Mouse (Mus musculus) heart, postnatal 36 days (tissue): ENCODE results near the gene Flrt1. TPM values are rescaled to one million over a fixed set of nuclear protein-coding genes. Genes with fewer than 3 reads are reported as not detected.
A peak's percentile ranks its signal among the peaks of the same experiment; 100 is the strongest.
"Not testable (repeated sequence)": the region's sequence is repeated elsewhere in the genome, so short reads cannot be mapped to it uniquely, and the experiment has no call there.

Source experiments
- DNase-seq, 2 experiments: peaks; one replicate each; pipeline ENCODE4 v3.0.0; 2021 to 2022
- intact Hi-C: fragments of 180-260 bp; cut with DNase I; formaldehyde crosslinking; loops from one replicate; pipeline ENCODE4 v1.15.1; 2025
- total RNA-seq, 2 experiments: library from RNA; stranded (reverse); gene quantifications; 2 replicates each; pipeline ENCODE4 v1.2.3; 2021

The Flrt1 gene
- total RNA-seq, 2 experiments from 2014 or later: 0.84 to 1.00 TPM

DNA sequence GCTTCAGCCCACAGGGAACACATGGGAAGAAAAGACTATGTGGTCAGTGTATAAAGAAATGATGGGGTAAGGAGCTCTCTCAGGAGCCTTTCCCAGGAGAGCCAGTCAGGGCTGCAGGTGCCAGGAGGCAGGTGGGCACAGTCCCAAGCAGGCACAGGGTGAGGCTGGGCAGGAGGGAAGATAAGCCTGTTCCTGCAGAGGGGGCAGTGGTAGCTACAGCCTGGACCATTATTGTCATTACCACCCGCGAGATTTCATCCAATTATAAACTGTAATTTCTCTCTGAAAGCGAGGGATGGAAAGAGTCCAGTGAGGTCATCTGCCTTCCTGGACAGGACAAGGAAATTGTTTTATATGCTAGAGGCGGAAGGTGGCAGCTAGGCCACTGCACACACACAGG is 1.6 kb upstream of the Flrt1 start:
- no peak for DNase-seq
- intact Hi-C loops: no loop called here

DNA sequence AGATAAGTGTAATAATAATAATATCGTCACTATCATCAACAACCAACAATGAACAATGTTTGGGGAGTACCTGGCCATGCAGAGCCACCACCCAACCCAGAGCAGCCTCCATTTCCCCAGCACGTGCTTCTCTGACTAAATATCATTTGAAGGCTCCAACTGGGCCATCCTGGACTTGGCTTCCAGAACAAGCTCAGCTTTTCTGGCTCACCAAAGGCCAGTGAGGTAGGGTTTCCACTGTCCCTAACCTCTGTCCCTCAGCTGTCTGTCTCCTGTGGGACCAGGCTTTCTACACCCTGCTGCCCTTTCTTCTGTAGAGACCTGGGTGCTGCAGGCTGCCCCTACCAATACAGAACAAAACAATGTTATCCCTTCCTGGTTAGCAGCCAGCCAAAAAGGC is 1.0 kb upstream of the Flrt1 start:
- intact Hi-C loops: no loop called here
- DNase-seq: no peak

DNA sequence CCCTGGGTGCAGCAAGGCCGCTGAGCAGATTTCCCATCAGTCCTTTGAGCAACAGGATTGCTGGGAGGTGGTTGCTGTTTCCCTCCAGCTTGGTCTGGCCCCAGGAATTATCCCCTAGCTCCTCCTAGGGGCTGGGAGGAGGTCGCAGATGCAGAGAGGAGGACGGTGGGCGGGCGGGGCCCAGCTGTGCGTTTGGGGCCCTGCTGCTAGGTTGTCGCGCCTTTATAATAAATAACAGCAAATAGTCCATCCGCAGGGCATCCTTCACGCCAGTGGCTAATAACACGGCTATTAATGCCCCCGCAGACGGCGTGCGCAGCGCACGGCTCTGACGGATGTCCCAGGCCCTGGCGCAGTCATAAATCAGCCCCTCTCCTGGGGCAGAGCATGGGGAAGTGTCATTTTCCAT is 1.5 kb downstream of the Flrt1 start:
- intact Hi-C loops: no loop called here

DNA sequence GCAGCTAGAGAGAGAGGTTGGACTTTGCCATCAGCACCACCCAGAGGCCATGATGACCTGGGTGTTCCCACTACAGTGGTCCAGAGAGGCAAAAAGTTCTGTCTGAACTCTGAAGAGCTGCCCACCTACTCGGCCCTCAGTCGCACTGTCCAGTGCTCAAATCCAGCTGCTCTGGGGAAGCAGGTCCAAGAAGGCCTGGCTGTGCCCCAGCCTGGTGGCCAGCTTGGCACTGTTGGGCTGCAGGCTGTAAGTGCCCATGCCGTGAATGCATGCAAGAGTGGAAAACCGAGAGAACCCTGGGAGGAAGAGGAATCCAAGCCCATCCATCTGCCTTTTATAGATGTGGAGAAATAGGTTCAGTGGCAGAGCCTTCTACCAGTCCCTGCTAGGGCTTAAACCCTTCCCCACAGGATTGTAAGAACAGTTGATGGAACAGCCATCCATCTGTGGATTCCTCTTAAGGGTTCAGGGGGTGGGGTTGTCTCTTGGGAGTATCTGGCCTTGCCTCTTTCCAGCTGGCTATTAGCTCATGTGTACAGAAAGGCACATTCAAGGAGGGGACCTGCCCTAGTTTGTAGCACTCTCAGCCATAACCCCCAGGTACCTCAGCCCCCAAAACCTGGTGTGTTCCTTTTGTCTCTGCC is 2.1 kb downstream of the Flrt1 start:
- peak; percentile 28 to 51 for DNase-seq
- intact Hi-C loops: no loop called here

More for the DNA sequence above, 1.5 kb downstream of the Flrt1 start:
- peak in 1 of 2 experiments; percentile 31 for DNase-seq

DNA sequence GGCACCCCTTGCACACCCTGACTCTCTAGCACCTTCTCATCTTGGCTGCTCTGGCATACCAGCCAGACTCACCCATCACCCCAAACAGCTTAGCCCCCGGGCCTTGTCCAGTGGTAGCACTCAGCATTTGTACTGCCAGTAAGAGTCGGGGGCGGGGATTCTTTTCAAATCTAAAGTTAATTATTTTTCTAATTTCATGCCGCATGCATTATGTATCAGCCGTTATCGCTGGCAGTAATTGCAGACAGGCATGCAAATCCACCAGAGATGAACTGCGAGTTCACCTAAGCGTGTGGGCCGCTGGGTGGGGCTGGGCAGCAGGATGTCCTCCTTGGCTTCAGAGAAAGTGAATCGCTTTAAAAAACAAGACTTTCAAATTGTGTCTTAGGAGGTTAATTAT is 3.5 kb downstream of the Flrt1 start:
- intact Hi-C loops: no loop called here
- no peak for DNase-seq

DNA sequence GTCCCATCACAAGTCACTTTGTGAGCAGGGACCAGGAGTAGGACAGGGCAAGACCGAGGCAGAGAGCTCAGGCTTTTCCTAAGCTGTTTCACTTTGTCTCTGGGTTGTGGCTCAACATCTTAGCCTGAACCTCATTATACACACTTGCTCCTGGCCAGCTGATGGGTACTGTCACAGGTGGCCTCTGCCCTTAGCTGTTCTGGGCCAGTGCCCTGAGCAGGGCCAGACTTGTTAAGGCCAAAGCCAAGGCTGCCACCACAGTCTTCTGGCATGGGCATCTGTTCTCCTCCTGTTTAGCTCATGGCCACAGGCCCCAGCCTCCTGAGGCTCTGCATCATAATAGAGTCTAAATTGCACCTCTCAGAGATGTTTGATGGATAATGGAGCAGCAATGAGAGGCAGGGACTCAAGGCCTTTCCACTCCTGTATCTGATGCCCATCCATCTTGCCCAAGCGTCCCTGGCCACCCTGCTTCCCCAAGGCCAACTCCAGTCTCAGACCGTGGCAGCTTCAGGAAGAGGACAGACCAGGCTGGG is 5.8 kb downstream of the Flrt1 start:
- intact Hi-C loops: no loop called here
- DNase-seq: no peak

DNA sequence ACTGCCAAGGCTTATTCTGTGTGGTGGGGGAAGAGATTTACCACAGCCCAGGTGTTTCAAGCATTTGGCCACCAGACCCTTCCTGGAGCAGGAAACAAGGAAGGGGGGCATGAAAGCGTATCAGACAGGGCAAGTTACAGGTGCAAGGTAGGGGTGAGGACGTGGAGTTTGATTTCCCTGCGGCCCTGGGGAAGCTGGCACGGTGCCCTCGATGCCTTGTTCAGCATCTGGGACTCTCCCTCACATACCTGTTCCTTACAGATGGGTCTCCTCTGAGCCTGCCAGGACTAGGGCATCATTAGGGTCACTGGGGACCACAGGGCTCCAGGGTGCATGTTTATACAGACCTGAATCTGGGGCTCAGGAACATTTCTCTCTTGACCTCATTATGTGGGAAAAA is 12.8 kb downstream of the Flrt1 start:
- no peak for DNase-seq
- intact Hi-C loops: no loop called here

DNA sequence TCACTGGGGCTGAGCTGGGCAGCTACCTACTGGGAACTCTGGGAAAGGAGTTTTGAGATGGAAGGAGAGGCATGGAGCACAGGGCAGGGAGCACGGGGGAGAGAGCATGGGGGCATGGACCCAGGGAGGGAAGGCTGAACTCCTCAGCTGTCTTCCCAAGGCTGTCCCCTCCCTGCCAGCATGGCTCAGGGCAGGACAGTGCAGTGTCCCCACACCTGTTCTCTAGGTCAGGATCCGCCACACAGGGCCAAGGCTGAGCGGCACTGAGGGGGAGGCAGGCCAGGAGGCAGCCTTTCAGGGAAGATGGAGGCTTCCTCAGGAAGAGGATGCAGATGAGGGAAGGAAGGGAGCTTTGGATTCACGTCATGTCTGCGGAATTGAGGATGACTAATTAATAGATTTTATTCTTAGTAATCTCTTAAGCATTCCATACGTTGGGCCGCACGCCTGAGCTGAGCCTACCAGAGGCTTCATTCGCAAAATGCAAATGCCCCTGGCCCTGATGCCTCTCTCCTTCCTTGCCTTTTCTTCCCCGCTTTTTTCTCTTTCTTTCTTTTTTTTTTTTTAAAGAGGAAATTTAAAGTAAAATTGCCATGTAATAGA is 14.0 kb downstream of the Flrt1 start:
- intact Hi-C loops: no loop called here
- DNase-seq: no peak

DNA sequence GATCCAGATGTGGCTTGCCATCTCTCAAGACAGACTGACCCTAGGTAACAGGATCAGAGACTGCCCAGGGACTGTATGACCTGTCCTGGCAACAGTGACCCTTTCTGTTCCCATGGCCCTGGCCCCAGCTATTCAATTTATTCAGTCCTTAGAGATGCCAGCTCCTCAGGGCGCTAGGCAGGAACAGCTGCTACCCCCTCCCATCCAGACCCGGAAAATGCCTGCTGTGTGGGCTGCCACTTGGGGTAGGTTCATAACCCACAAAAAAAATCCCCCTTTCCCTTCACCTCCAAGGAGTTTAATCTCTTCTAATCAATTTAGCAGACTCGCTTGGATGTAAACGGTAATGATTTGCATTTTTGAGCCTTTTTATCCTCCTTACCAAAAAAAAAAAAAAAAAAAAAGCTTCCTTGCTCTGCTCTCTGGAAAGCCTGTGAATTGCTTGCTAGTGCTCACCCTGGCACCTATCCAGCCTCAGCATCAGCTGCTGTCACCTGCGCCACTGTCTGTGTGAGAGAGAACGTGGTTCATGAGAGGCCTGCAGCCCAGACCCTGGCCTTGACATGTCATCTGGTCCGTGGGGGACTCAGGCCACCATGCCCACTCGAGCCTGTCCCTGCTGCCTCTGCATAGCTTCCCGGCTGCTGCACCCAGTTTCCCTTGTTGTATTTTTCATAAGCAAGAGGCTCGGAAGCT is 15.0 kb downstream of the Flrt1 start:
- no peak for DNase-seq
- intact Hi-C loops: no loop called here

DNA sequence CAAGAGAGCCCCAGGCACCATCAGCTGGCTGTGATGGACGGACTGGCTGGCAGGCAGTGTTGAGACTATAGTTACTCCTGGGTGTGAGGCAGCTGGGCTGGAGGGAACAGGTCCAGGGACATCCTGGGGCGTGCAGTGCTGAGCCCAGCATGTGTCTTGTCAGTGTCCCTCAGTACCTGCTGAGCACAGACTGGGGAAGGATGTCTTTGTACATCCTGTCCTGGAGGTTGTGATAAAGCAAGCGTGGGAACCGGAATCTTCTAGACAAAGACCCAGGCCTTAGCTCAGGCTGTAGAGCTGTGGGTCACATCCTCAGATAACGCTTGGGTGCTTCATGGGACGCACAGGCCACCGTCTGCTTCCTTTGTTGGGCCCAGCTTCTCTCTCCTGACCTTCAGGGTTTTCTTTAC is 15.7 kb downstream of the Flrt1 start:
- DNase-seq: no peak
- intact Hi-C loops: no loop called here

DNA sequence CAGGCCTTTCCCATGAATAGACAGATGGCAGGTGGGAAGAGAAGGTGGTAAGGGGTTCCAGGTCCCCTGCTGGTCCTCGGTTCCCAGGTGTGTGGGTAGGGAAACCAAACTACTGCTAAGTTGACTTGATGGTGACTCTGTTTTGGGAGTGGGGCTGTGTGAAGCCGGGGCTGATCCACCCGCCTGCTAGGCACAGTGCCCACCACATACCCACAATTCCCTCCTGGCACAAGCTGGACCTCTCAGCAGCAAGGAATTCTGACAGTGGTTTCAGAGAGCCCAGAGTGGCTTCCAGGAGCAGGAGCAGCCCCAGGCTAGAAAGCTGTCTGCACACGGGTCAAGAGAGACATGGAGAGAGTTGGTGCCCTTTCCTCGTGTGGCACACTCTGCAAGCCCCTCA is 16.5 kb downstream of the Flrt1 start:
- DNase-seq: no peak

DNA sequence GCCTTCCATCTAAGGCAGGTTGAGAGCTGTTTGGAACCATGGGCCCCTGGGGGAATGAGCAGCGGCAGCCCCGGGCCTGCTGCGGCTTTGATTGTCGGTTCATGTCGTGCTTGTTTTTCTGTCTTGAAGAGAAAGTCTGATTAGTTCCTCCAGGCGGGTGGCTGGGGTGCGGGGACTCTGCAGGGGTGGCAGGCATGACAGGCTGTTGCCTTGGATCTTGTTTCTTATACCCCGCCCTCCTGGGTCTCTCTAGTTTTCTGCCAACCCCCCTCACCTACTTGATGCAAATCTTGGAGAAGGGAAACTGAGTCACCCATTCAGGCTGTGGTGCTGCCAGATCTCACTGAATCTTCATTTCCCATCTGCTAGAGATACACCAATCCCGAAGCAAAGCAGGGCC is 17.0 kb downstream of the Flrt1 start:
- DNase-seq: no peak
- intact Hi-C loops: no loop called here

More for the DNA sequence above, 16.5 kb downstream of the Flrt1 start:
- intact Hi-C loops: no loop called here

DNA sequence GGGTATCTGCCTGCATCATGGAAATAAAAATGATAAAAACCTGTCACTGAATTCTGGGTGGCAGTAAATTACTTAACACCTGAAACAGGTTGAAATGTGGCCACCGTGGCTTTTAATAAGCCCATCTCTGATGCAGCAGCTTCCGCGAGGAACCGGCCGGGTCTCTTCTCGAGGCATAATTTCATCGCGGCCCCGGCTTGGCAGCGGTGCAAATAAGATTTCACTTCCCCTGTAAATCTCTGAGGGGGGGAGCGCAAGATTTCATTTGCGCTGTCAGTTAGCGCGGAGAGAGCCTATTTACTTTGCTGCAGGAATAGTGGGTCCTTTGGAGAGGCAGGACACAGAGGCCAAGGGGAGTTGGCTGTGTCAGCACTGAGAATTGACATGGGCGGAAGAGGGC is 20.8 kb downstream of the Flrt1 start:
- no peak for DNase-seq
- intact Hi-C loops: no loop called here

DNA sequence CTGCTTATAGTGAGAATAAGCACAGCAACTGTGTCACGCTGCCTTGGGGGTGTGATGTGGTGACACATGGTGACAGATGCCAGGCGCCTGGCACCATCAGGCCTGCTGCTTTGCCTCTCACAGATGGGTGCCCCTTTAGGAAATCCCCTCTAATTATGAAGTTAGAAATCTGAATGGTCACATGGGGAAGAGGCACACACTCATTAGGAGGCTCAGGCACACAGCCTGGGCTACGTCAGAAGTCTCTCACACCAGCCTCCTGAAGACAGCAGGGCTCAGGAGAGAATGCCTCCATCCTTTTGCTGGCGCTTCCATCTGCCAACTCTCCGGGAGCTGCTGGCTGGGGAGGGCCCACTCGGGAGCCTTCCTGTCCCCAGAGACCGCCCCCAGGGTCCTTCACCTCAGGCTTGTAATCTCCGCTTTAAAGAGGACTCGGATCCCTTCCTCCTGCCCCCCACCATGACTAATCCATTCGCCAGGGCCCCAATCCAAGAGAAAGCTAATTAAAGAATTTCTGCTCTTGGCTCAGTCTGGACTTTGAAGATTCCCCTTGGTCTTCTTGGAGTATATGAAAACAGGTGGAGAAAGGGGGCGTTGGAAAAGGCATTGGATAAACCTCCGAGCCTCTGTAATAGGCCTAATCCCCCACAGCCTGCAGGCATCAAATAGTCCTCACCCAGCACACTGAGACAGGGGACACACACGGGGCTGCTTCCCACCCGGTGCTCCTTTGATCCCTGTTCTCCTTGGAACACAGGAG is 22.3 kb downstream of the Flrt1 start:
- intact Hi-C loops: no loop called here
- DNase-seq: no peak

DNA sequence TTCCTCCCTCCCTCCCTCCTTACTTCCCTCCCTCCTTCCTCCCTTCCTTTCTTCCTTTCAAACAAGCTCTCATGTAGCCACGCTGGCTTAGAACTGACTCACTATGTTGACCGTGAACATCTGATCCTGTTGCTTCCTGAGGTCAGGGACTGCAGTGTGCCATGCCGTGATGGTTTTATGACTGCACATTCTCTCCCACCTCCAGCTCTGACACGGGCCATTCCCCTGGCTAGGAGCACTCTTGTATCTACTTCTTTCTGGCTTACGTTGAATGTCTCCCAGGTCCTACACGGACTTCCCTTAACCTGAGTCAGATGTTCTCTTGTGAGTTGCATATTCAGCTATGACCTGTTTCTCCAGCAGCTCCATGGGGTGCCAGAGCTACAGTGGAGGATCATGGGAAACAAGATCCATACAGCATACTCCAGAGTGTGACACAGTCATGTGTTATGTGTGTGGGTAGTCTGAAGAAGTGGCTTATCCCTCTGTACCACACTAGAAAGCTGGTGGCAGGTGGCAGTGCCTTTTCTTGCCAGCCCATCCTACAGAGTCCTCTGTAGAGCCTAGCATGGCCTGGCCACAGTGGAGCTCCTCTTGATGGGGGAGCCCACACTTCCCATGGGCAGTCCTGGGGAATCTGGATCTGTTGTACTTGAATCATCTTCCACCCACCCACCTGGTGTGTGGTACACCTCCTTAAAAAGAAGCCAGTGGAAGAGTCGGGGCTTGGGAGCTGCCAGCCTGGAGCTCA is 23.8 kb downstream of the Flrt1 start:
- intact Hi-C loops: no loop called here
- no peak for DNase-seq

DNA sequence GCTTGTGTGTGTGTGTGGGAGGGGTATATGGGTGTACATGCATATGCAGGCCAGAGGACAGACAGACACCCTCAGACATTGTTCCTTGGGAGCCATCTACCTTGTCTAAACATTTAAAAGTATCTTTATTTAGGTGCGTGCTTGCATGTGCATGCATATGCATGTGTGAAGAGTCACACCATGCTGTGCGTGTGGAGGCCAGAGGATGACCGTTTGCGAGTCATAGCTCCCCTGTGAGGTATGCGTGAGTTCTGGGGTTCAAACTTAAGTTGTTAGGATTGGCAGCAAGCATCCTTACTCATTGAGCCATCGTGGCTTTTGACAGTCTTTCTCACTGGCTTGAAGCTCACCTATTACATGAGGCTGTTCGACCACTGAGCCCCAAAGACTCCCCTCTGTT is 27.3 kb downstream of the Flrt1 start:
- no peak for DNase-seq
- intact Hi-C loops: no loop called here

DNA sequence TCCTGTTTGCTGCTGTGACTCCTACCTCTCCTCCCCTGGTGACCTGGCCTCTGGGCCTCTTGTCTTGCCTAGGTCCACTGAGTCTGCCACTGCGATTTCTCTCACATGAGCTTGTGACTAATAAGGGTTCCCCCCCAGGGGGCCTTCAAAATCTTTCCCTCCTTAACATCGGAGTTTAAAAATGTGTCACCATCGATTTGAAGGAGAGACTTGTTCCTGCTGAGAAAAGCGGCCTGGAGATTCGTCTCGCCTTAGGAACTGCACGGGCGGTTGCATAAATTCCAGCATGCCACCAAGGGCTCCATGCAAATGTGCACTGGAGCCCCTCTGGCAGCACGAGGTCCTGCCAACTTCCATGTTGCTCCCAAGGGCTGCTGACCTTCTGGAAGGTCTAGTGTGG is 27.9 kb downstream of the Flrt1 start:
- intact Hi-C loops: no loop called here

DNA sequence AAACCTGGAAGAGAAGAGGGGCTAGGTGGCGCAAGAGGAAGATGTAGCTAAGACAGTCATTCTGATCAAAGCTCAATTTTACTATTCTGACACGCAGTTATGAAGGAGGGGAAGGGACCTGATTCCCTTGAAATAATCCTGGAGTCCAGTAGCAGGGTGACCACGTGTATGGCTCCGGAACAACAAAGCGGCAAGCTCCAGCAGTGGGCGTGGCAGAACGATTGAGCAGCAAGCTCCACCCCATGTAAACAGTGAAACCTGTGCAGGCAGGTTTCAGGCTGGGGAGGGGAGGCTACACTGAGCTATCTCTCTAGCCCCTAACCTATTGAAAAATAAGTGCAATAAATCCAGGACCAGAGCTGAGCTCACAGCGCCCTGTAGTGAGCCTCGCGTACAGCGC is 30.2 kb downstream of the Flrt1 start:
- intact Hi-C loops, DNase-seq: not testable (repeated sequence)

More for the DNA sequence above, 27.9 kb downstream of the Flrt1 start:
- DNase-seq: no peak

DNA sequence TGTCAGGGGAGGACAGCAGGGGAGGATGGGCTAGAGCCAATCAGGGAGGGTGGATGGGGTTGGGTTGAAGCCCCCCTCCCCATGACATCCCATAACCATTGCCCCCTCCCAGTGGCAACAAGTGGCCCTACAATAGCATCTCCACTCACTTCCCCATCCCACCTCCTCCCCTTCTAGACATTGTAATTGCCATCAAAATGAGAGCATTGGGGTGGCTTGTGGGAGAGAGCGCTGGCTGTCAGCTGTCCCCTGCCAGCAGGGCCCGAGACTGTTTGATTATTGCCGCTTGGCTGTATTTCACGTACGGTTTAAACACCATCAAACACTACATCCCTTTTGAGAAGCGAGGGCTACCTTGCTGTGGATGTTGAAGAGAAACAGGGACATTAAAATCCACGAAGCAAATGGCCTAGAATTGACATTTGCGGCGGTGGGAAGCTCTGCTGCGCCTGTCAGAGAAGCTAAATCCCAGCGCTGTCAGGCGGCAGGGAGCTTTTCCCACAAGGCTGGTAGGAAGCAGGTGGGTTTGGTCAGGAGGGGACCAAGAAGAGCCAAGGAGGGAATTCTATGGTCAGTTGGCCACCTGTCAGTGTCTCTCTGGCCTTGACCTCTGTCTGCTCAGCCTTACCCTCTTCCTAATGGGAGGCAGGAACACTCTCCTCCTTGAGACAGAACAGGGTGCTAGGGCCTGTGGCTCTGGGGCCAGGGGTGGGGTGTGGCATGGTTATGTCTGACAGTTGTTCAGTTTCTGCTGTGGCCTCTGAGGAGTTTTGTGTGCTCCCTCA is 31.3 kb downstream of the Flrt1 start:
- intact Hi-C loops: no loop called here
- DNase-seq: no peak

DNA sequence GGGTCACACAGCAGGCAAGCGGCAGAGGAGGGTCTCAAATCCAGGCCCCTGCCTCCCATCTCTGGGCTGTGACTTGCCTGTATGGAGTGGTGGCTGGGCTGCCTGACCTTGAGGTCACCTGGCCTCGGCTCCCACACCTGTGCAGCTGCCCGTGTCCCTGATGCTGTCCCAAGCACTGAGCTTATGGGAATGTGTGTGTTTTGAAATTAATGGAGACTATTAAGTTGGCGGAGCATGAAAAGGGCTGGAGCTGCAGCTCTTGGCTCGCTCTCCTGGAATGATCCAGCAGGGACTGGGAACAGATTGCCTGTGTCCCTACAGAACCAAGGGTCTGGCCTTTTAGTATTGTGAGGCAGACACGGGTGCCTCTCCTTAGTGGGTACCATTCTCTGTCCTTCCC is 33.3 kb downstream of the Flrt1 start:
- DNase-seq: no peak
- intact Hi-C loops: no loop called here
